Mouse (Mus musculus): ENCODE results near the gene Prpsap2.
"Not testable (repeated sequence)": the region's sequence is repeated elsewhere in the genome, so short reads cannot be mapped to it uniquely, and the experiment has no call there.

The Prpsap2 gene

DNA sequence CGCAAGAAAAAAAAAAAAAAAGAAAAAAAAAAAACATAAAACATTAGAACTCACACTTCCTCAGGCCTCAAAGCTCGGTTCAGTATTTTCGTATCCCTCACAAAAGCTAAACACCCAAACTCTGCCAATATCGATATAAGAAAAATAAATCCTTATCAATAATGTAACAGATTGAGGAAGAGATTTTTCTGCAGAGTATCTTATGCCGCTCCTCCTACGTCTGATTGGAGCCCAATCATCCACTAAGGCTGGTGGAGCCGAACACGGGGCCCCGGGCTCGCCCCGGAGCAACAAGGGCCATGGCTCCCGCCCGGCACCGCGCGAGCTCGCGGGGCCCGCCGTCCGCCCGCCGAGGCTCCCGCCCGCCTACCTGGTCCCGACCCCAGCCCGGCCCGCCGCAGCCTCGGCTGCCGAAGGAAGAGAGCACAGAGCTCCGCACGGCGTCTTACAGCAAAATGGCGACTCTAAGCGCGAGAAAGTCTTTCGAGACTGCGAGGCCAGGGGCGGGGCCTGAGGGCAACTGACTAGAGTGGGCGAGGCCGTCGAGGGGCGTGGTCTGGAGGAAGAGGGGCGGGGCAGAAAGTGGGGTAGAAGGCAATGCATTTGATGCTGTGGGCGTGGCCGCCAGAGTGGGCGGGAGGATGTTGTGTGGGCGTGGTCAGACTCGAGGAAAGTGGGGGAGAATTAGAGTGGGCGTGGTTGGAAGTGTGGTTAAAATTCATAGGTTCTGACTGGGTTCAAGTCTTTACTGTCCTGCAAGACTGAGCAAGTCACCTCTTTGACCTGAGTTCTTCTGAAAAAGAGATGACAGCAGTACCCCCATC lies at the start of gene Prpsap2:
TSS of gene Prpsap2 (minus strand) at position 505 of the 824 bp plus-strand sequence.
- DNase-seq, result peak; percentile 100

DNA sequence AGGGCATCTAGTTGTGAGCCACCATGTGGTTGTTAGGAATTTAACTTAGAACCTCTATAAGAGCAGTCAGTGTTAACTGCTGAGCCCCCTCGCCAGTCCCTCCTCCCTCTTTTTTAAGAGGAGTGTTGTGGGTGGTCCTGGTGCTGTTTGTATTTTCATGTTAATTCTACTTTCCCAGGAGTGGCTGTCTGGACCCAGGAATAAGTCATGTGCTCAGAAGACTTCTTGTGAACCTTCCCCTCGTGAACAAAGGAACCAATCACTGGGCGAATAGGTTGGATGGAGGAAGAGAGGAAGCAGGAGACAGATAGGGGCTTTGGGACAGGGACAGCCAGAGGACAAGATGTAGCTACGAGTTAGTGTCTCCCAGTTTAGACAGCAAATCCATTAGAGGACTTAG lies 47.9 kb upstream of the Prpsap2 start:
- no peak for DNase-seq

DNA sequence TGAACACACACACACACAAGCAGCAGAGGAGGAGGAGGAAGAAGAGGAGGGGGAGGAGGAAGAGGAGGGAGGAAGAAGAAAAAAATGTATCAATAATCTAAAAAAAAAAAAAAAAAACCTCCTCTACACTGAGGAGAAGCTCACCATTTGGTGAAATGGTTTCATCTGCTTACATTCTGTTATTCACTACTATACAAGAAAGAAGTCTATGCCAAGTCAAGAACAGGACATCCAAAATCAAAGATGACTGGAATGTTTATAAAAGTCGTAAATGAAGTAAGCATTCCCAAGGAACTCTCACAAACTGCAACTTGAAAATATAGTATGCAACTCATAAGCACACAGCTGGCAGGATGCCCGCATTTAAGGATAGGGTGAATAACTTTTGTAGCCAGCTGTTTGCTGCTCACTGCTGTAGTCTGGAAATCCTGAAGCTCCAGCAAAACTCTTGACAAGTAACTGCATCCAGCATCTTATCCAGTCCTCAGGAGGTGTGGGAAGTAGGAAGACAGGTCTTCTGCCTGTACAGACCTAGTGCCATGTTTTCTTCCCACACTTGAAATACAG lies 46.7 kb upstream of the Prpsap2 start:
- DNase-seq, result no peak

DNA sequence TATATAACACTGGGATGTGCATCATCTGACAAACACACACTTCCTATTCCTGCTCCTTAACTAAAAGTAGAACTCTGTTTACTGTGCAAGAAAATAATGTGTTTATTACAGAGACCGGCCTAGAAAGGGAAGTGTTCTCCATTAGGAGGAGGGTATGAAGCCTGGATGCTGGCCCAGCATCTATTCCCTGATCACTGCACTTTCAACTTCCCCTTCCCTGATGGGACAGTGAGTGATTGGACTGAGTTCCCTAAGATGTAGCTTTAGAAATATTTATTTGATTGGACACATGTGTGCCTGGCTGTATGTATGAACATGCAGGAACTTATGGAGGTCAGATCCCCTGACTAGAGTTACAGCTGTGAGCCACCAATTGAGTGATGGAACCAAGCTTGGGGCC lies 31.6 kb upstream of the Prpsap2 start:
- no peak for DNase-seq

DNA sequence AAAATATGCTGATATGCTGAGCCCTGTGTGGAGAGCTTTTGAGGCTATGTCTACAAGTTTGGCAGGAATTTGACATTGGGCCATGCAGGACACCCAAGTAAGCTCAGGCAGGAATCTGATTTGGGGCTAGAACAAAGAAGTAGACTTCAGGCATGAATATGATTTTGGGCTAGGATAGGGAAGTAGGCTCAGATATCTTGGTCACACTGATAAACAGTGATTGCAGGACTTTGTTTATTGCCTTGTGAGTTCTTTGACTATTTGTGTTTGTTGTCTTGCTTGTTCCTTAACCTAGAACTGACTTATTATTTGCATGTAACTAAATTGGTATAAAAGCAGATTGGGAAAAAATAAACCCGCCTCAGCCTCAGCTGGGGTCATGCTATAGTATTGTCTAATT lies 26.7 kb upstream of the Prpsap2 start:
- no peak for DNase-seq

DNA sequence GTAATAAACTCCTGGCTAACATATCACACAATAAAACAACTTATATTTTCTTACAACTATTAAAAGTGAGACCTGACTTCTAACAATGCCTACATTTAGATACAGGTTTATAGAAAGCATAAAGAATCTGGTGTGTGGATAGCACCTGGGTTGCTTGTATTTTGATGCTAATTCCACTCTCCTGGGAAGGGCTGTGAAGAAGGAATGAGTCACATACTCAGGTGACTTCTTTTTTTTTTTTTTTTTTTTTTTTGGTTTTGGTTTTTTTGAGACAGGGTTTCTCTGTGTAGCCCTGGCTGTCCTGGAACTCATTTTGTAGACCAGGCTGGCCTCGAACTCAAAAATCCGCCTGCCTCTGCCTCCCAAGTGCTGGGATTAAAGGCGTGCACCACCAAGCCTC lies 20.6 kb upstream of the Prpsap2 start:
- DNase-seq, result not testable (repeated sequence)

DNA sequence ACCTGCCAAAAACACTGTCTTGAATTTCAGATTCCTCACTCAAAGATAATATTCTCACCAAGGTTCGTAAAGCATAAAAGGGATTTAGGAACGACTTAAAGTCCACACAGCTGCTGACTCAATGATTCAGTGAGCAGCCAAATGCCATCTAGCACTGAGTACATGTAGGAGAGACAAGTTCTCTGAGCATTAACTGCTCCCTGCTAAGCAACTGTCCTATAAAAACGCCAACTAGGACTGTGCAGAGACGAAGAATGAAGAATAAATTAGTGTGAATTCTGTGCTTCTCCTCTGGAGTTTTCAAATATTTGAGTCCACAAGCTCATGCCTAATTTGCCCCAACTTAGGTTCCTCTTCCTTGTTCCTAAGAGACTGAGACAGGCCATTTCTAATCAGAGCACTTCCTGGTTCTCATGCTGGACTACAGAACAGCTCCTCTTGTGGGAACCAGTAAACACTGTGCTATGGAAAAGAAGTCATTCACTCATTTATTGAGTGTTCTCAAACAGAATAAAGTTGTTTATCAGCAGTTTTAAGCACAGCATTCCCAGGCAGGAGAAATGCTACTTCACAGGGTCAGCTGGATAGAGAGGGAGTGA lies 12.8 kb upstream of the Prpsap2 start:
- DNase-seq, result peak; percentile 18 to 33

DNA sequence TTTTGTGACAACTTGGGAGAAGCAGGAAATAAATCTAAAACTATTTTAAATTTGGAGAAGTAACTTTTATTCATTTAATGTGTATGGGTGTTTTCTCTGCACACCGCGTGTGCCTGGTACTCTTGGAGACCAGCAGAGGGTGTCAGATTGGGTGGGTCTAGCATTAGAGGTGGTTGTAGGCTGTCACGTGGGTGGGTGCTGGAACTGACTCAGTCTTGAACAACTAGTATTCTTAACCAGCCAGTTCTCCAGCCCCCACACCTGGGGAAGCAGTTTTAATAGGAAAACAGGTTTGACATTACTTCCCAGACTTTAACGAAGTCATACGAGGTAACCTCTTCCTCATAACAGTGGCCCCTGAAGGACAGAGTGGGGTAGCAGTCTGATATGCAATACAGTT lies 1.4 kb downstream of the Prpsap2 start:
- DNase-seq, result no peak

DNA sequence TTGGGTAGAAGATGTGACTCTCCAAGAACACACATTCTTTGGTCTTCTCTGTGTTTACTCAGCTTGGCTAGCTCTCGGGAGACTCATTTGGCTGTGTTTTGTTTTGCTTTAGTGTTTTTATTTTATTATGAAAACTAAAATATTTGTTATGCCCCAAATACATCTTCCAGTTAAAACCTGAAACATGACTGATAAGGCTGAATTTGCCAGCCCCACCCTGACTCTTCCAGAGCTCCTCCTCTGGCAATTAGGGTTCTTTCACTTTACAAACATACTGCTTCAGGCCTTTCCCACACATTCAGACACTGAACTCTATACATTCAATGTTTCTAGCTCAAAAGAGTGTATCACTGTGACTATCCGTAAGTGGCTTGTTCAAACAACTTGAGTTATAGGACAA lies 4.7 kb downstream of the Prpsap2 start:
- no peak for DNase-seq

DNA sequence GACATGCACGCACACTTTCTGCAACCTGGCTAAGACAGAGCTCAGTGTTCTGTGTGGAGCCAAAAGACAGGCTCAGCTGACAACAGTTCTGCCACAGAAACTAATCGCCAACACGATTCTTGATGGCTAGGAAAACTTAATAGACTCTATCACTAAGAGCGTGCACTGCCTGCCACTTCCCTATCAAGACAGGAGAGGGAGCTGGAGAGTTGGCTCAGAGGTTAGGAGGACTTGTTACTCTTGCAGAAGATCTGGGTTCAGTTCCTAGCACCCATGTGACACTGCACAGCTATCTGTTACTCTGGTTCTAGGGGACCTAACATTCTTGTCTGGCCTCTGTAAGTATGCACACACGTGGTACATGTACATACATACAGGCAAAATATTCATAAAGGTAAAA lies 10.3 kb downstream of the Prpsap2 start:
- DNase-seq, result peak in 1 of 2 experiments; percentile 16

DNA sequence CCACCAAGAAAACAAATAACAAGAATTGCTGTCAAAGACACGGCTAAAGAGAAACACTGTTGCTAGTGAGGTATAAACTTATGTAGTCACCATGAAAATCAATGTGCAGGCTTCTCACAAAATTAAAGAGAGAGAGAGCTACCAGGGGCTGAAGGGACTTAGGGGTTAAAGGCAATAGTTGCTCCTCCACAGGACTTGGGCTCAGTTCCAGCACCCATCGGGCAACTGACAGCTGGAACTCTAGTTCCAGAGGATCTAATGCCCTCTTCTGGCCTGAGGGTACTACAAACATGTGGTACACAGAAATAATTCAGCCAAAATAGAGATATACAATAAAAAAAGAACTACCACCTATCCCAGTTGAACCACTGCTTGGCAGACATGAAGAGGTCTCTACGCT lies 14.7 kb downstream of the Prpsap2 start:
- peak; percentile 21 to 33 for DNase-seq

DNA sequence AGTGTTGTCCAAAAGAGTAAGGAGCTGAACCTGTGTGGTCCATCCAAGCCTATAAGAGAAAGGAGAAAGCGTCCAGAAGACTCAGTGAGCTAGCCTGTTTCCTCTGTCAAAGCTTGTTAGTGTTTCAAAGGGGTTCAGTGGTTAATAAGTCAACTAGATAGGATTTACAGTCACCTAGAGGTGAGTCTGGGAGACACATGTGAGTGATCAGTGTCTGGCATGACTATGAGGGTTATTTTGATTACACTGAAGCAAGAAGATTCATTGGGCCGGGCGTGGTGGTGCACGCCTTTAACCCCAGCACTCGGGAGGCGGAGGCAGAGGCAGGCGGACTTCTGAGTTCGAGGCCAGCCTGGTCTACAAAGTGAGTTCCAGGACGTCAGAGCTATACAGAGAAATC lies 16.1 kb downstream of the Prpsap2 start:
- no peak for DNase-seq

DNA sequence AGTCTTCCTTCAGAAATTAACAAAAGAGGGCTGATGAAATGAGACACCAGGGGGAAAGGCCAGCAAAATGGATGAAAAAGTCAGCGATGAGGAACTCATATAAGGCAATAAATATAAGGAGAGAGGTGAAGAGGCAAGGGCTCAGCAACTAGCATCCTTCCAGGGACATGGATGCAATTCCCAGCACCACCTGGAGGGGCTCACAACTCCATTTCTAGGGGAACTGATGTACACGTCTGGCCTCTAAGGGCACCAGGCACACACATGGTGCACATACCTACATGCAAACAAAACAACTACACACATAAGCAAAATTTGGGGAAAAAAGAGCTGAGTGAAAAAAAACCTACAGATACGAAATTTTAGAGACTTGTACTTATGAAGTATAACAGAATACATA lies 17.4 kb downstream of the Prpsap2 start:
- peak in 1 of 2 experiments; percentile 23 for DNase-seq

DNA sequence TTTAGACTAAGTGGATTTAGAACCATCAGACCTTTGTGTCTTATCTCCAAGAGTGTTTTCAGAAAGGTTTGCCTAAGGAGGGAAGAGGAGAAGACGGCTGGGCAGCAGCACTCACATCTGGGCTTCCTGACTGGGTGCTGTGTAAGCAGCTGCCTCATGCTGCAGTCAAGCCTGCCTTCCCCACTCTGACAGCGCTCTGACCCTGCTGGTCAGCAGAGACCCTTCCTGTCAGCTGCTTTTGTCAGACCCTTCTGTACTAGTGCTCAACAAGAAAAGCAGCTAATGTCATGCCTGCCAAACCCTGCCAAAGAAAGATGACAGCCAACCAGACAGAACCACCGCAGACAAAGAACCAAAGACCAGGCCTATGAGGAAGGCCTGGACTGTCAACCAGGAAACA lies 18.1 kb downstream of the Prpsap2 start:
- no peak for DNase-seq

DNA sequence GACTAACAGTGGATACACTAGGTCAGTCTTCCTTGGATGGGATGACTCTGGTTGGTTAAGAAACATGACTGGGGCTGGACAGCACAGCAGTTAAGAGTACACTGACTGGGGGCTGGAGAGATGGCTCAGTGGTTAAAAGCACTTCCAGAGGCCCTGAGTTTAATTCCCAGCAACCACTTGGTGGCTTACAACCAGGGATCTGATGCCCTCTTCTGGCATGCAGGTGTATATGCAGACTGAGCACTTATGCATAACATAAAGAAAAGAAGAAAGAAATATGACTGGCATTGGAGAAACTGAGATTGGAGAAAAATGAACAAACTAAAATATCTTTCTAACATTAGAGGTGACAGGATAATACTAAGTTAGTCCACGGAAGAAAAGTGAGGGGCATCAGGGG lies 21.4 kb downstream of the Prpsap2 start:
- no peak for DNase-seq

DNA sequence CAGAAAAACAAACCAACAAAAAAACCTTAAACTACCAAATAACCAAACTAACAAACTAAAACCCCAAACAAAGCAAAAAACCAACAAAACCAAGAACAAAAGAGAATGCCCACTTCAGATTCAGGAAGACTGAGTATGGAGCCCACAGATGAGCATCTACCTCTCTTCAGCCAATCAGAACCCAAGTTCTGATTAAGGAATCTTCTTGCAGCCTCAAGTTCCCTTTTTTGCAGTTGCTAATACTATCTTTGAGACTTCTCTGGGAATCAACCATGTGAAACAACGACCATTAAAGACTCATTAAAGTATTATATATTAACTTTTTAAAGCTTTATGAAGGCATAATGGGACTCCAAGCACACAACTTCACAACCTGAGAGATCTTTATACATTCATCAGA lies 24.6 kb downstream of the Prpsap2 start:
- no peak for DNase-seq

DNA sequence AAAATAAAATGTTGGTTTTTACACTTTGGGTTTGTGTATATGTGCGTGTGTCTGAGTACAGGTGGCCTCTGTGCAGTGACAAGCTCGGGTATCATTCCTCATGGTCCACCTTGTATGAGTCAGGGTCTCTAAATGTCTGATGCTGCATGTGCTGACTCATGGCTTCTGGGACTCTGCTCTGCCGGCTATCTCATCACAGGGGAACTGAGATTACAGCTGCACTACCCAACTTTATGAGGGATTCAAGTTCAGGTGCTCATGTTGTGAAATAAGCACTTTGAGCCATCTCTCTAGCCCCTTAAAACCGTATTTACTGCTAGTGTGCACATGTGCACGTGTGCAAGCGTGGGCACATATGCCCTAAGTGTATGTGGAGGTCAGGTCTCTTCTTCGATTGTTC lies 29.2 kb downstream of the Prpsap2 start:
- DNase-seq, result no peak

DNA sequence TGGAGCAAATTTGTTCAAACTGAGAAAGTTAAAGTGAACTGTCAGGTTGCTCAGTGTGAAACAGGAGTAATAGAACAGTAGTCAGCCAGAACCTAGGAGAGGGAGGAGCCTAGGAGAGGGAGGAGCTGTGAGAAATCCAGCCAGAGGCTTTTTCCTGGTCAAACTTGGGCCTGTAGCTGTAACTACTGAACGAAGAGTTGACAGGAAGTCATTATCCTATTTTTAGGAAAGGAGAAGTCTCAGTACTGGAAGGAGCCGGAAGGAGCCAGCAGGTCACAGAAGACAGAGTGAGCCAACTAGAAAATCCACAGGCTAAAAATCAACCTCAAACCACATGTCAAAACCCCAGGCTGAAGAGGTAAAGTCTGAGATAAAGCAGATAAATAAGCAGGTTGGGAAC lies 33.9 kb downstream of the Prpsap2 start:
- DNase-seq, result no peak

DNA sequence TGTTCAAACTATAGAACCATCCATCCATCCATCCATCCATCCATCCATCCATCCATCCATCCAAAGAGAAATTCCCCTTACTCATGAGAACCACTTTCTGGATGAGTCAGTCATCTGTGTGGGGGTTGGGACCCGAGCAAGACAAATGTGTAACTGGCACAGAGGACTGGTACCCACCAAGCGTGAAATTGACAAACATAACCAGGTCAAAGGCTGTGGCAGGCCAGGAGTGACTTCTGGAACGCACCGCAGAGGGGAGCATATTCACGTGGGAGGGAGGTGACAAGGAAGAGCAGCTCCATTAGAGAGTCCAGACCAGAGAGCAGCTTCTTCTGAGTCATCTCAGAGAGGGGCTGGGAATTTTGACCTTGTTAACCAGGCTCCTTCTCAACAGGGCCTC lies 39.8 kb downstream of the Prpsap2 start:
- no peak for DNase-seq

DNA sequence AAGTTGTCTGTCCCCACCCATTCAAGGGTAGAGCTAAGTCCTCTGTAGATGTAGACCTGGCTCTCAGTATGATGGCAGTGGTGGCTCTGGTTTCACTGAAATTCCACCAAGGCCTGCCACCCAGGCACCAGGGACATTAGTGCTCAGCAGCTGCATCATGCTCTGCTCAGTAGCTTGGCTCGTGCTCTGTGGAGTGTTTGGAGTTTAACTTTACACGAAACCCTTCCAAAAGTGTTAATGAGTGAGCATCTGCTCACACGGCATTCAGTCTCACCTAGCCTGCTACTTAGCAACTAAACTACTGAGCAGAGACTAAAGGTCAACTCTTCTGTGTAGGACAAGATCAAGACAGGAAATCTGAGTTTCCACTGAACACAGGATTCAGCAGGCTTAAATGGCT lies 41.3 kb downstream of the Prpsap2 start, which contains the start of gene Slc5a10:
TSS of gene Slc5a10 (minus strand) at position 191 of the 400 bp plus-strand sequence.
- no peak for DNase-seq

DNA sequence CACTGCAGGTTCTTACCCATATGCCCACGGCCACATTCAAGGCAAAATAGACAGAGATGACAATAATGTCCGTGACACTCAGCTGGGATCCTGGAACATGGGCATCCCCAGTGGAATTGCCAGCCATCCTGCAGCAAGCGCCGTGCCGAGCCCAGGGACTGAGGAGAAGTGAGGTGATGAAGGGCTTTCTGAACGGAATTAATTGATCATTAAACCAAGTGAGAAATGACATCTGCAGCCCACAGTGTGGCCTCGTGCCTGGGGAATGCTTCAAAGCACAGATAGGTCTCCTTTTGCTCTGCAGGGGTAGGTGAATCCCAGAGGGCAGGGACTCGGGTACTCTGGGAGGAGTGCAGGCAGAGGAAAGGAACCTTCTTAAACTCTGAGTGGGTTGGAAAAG lies 42.1 kb downstream of the Prpsap2 start:
- DNase-seq, result no peak

DNA sequence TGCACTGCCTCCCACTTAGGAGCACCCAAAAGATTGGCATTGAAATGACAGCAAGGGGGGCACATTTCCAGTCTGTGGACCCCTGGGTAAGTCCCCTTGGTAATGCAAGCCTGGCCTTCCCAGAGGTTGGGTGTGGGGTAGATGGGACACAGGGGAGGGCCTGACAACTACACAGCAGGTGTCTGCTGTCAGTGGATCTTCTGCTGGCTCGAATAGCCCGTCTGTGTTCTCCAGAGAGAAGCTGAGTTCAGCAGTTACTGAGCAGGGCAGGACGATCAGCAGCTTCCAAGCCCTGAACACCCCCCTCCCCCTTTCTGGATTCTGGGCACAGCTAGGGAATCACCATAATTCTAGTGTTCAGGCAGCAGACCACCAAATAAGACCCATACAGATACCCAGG lies 42.5 kb downstream of the Prpsap2 start:
- DNase-seq, result no peak

DNA sequence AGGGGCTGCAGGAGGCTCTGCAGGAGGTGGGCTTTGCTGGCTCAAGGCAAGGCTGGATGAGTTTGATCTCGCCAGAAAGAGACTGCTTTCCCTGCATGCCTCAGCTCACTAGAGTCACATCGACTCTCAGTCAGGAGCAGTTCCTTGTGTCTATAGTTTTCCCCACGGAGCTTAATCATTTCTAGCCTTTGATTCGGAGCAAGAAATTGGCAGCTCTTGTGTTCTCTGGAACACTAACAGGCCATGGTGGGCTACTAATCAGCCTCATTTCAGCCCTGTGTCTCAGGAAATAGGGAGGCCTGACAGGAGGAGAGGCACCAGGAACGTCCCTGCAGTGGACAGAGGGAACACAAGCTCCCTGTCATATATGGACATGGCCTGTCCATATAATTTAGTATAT lies 43.9 kb downstream of the Prpsap2 start:
- no peak for DNase-seq

DNA sequence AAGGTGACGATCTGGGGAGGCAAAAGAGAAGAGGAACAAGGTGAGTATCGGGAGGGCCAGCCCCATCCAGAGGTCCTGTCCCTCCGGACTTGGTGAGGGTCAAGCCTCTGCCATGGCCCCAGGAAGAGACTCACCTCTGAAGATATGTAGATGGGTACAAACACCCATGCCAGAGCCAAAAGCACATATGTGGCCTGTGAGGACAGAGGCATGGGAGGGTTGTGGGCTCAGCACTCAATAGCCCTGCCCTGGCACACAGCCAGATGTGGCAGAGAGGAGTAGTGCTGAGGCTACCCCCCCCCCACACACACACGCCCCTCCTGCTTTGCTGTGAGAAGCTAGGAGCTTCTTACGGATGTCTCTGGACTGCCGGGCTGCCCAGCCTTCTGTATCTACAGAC lies 46.8 kb downstream of the Prpsap2 start:
- peak in 1 of 2 experiments; percentile 51 for DNase-seq
